ENCODE assay signal across 11 mouse cellular contexts in the genomic region with DNA sequence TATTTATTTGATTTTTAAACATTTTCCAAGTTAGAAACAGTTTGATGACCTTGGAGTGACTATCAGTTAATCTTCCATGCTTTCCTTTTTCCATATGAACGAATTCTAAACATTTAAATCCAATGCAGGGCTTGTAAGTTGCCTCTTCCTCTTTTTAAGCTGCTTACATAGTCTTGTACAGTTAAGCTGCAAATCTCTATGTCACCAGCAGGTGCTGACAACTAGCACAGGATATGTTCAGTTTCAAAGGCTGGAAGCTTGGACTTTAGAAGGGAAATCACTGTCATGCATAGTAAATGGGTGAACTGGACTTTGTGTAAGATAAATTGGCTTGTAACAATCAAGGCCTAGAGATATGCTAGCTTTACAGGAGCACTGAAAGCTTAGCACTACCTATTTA. TPM values are rescaled to one million over a fixed set of nuclear protein-coding genes. Genes with fewer than 3 reads are reported as not detected.
DNase-seq lines count a peak whose midpoint lies in the region; ATAC-seq and TF ChIP-seq lines count a peak whose summit lies in the region.
"Had no signal": no experiment of that assay in that cellular context is flagged by ENCODE, and none has a peak within 500 bp of the region (broad histone marks: within the 10 kb centered on the region; RNA-seq: fewer than 3 reads in every experiment).

No protein-coding gene starts in this region.

- TF ChIP-seq CTCF in E14TG2a.4 (conservative IDR thresholded peaks at IDR 0.05; ENCODE audit: low read length), result peak; percentile 11; the same call in 1 of the 2 replicates

- H3K9me3 ChIP-seq in kidney, embryonic 15.5 days (replicated peaks), result no peaks in the 10 kb centered on the region
- no peaks in the 10 kb centered on the region for H3K9me3 ChIP-seq in E14TG2a.4 (ENCODE audit: low read length)
- no peaks in the 10 kb centered on the region for H3K9me3 ChIP-seq in intestine, embryonic 15.5 days
- H3K9me3 ChIP-seq: embryonic facial prominence, embryonic 15.5 days; liver, embryonic 15.5 days had no signal

- ATAC-seq in kidney, embryonic 15.5 days (replicated peaks; ENCODE audit: low FRiP score), result no peak
- ATAC-seq in intestine, embryonic 15.5 days, result 0 out of 2 replicates have a peak, but pooled peaks have one; percentile 62

- H3K4me1 ChIP-seq in kidney, embryonic 15.5 days, result no peaks in the 10 kb centered on the region
- no peaks in the 10 kb centered on the region for H3K4me1 ChIP-seq in E14TG2a.4 (replicated peaks; ENCODE audit: low read depth, low read length)
- H3K4me1 ChIP-seq in intestine, embryonic 15.5 days (replicated peaks), result no peaks in the 10 kb centered on the region
- H3K4me1 ChIP-seq: embryonic facial prominence, embryonic 15.5 days; liver, embryonic 15.5 days had no signal

- WGBS in kidney, embryonic 15.5 days, result 39% methylated on average over 1 of the region's 1 CpGs
- 20% methylated on average over 1 of the region's 1 CpGs for WGBS in intestine, embryonic 15.5 days

- no peaks in the 10 kb centered on the region for H3K36me3 ChIP-seq in kidney, embryonic 15.5 days
- no peaks in the 10 kb centered on the region for H3K36me3 ChIP-seq in E14TG2a.4 (ENCODE audit: insufficient read depth, low read length)
- no peaks in the 10 kb centered on the region for H3K36me3 ChIP-seq in intestine, embryonic 15.5 days
- H3K36me3 ChIP-seq: embryonic facial prominence, embryonic 15.5 days; liver, embryonic 15.5 days had no signal

- no peak overlapping the region for H3K4me3 ChIP-seq in kidney, embryonic 15.5 days (replicated peaks)
- no peak overlapping the region for H3K4me3 ChIP-seq in E14TG2a.4 (replicated peaks; ENCODE audit: low read length)
- no peak overlapping the region for H3K4me3 ChIP-seq in intestine, embryonic 15.5 days (replicated peaks)
- H3K4me3 ChIP-seq: embryonic facial prominence, embryonic 15.5 days; liver, embryonic 15.5 days had no signal

- DNase-seq in kidney, adult 8-10 months, result peak; percentile 6 to 9
- DNase-seq in 416B (ENCODE audit: low read depth) (peak; percentile 21), MN1 (ENCODE audit: low spot score) (no peak)
- no peak for DNase-seq in cerebellum, adult 11 months
- DNase-seq: heart, postnatal 36 days; thymus, postnatal 36 days had no signal

- H3K9ac ChIP-seq in kidney, embryonic 15.5 days, result no peak overlapping the region
- H3K9ac ChIP-seq in intestine, embryonic 15.5 days, result no peak overlapping the region
- H3K9ac ChIP-seq: embryonic facial prominence, embryonic 15.5 days; liver, embryonic 15.5 days had no signal

- no peak overlapping the region for H3K4me2 ChIP-seq in kidney, embryonic 15.5 days
- H3K4me2 ChIP-seq in intestine, embryonic 15.5 days (replicated peaks), result no peak overlapping the region
- H3K4me2 ChIP-seq: embryonic facial prominence, embryonic 15.5 days; liver, embryonic 15.5 days had no signal

- H3K27me3 ChIP-seq in kidney, embryonic 15.5 days, result no peaks in the 10 kb centered on the region
- H3K27me3 ChIP-seq in E14TG2a.4 (ENCODE audit: insufficient read depth, low read length), result no peaks in the 10 kb centered on the region
- H3K27me3 ChIP-seq in intestine, embryonic 15.5 days (replicated peaks), result no peaks in the 10 kb centered on the region
- H3K27me3 ChIP-seq: embryonic facial prominence, embryonic 15.5 days; liver, embryonic 15.5 days had no signal

- H3K27ac ChIP-seq in kidney, embryonic 15.5 days, result no peak overlapping the region
- no peak overlapping the region for H3K27ac ChIP-seq in intestine, embryonic 15.5 days
- H3K27ac ChIP-seq: embryonic facial prominence, embryonic 15.5 days; liver, embryonic 15.5 days had no signal

RNA-seq across cellular contexts. Expression of gene Aff2, which starts 29.6 kb away (rescaled TPM):
- 1.9 TPM in 2 replicates for polyA plus RNA-seq in kidney, embryonic 15.5 days (2015; fragmentation: Nextera tagmentation; extraction: Ambion mirVana)
- 3.2 and 3.4 TPM in 2 replicates for polyA plus RNA-seq in intestine, embryonic 15.5 days (2015; fragmentation: Nextera tagmentation; extraction: Ambion mirVana)

Comparison
In these comparisons a context has a peak if more than half of its experiments do, and no peak if none do; other contexts are left out.
1. DNase-seq: peak in kidney, adult 8-10 months (2 of 2) and 416B (single experiment); none in MN1 (single experiment) and cerebellum, adult 11 months (single experiment).